Mouse (Mus musculus) liver, embryonic 14.5 days (tissue): ENCODE measurements around the gene Tmem200a.

Experiments
- CTCF ChIP-seq: IDR thresholded peaks from 2 replicates; pipeline ENCODE4 v1.5.1; 2016; ENCODE audit warnings: antibody characterized with exemption, low read depth, control low read depth
- EP300 ChIP-seq: IDR thresholded peaks from 2 replicates; pipeline ENCODE4 v1.6.1; 2016; ENCODE audit warnings: antibody characterized with exemption, low read depth

- TF ChIP-seq CTCF (no peak), EP300 (no peak)
Observed at GRCm38 (mm10) chr10:25928448-25928786, 150.4 kb downstream of the Tmem200a start.
